8 mouse cellular contexts compared by ENCODE assay signal in the genomic region with DNA sequence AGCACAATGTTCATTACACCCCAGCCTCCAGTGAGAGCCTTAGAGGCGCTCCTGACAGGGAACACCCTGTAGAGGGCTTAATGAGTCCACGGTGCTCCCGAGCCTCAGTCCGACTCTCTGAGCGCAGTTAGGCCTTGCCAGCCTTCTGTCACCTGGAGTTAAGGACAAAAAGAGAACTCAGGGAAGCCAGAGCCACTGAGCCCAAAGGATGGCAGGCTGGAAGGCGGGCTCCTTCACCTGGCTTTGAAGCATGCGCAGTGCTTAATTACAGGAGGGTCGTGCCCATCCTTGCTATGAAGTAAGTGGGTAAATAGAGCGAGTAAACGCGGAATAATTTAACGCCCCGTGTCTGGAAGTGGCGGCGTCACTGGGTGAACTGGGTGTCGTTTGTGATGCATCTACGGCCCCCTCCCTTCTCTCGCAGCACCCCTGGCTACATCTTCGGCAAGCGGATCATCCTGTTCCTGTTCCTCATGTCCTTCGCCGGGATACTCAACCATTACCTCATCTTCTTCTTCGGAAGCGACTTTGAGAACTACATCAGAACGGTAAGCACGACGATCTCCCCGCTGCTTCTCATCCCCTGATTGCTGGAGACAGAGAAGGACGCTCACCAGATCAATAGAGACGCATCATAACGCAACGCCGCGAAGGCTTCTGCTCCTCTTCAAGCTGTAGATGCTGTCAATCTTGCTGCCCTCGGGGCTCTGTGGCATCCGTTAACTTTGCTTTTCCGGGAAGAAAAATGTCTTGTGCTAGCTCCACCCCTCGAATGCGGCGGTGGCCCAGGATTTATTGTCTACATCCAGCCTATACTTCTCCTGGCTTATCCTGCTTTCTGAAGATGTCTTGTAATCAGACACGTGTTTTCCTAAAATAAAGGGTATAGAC. TPM values are rescaled to one million over a fixed set of nuclear protein-coding genes. Genes with fewer than 3 reads are reported as not detected.
A peak's percentile ranks its signal among the peaks of the same experiment; 100 is the strongest.
DNase-seq lines count a peak whose midpoint lies in the region; ATAC-seq and TF ChIP-seq lines count a peak whose summit lies in the region.

No protein-coding gene starts in this region.

- whole genome bisulfite sequencing in embryonic facial prominence, embryonic 13.5 days, result 23% methylated on average over 41 of the region's 41 CpGs
- 20% methylated on average over 41 of the region's 41 CpGs for WGBS in intestine, embryonic 16.5 days
- 22% methylated on average over 41 of the region's 41 CpGs for WGBS in midbrain, embryonic 14.5 days

- no peak for TF ChIP-seq POLR2A in ES-Bruce4 (IDR thresholded peaks at IDR 0.05; ENCODE audit: insufficient read depth, low read length)

- H3K27me3 ChIP-seq in ES-Bruce4 (ENCODE audit: control insufficient read depth, insufficient read depth, low read length, poor library complexity, severe bottlenecking), result no peaks in the 10 kb centered on the region
- H3K27me3 ChIP-seq in embryonic facial prominence, embryonic 13.5 days, result no peaks in the 10 kb centered on the region
- peaks cover 6% of the 10 kb centered on the region; the same call in 1 of the 2 replicates for H3K27me3 ChIP-seq in intestine, embryonic 16.5 days (replicated peaks; ENCODE audit: control insufficient read depth, insufficient read depth, low read length)
- H3K27me3 ChIP-seq in midbrain, embryonic 14.5 days (ENCODE audit: control insufficient read depth, insufficient read depth, low read length), result no peaks in the 10 kb centered on the region

- no peaks in the 10 kb centered on the region for H3K36me3 ChIP-seq in ES-Bruce4 (ENCODE audit: control insufficient read depth, insufficient read depth, low read length, poor library complexity, severe bottlenecking)
- no peaks in the 10 kb centered on the region for H3K36me3 ChIP-seq in embryonic facial prominence, embryonic 13.5 days
- H3K36me3 ChIP-seq in intestine, embryonic 16.5 days (ENCODE audit: control insufficient read depth, insufficient read depth, low read length), result no peaks in the 10 kb centered on the region
- no peaks in the 10 kb centered on the region for H3K36me3 ChIP-seq in midbrain, embryonic 14.5 days (ENCODE audit: control insufficient read depth, insufficient read depth, low read length)

- H3K27ac ChIP-seq in ES-Bruce4 (ENCODE audit: insufficient read depth, low read length), result no peak overlapping the region
- H3K27ac ChIP-seq in embryonic facial prominence, embryonic 13.5 days, result no peak overlapping the region
- H3K27ac ChIP-seq in intestine, embryonic 16.5 days (ENCODE audit: low read length), result no peak overlapping the region
- H3K27ac ChIP-seq in midbrain, embryonic 14.5 days (replicated peaks; ENCODE audit: low read depth, low read length), result peak overlapping the region; percentile 55

- peak; percentile 33 to 39 for DNase-seq in frontal cortex, postnatal 36 days (ENCODE audit: low spot score in 2 of 2)
- no peak for DNase-seq in frontal cortex, postnatal 14 days (ENCODE audit: low spot score in 2 of 2)
- DNase-seq in midbrain, embryonic 14.5 days, result peak; percentile 71
- DNase-seq in ovary, adult 18-20 months (ENCODE audit: low spot score), result no peak
- DNase-seq in spleen, postnatal 4 days (ENCODE audit: low spot score in 2 of 2), result no peak

- no peaks in the 10 kb centered on the region for H3K9me3 ChIP-seq in ES-Bruce4 (replicated peaks; ENCODE audit: control insufficient read depth, insufficient read depth, low read length, poor library complexity, severe bottlenecking)
- 0 out of 2 replicates have a peak, but pooled peaks cover under 1% of the 10 kb centered on the region for H3K9me3 ChIP-seq in embryonic facial prominence, embryonic 13.5 days
- H3K9me3 ChIP-seq in intestine, embryonic 16.5 days (ENCODE audit: control insufficient read depth, low read length), result no peaks in the 10 kb centered on the region; the same call in 1 of the 2 replicates
- H3K9me3 ChIP-seq in midbrain, embryonic 14.5 days (ENCODE audit: control insufficient read depth, low read length), result no peaks in the 10 kb centered on the region

- TF ChIP-seq CTCF in ES-Bruce4 (IDR thresholded peaks at IDR 0.05; ENCODE audit: low read depth, low read length), result no peak

- peak overlapping the region; percentile 66 for H3K4me2 ChIP-seq in embryonic facial prominence, embryonic 13.5 days
- H3K4me2 ChIP-seq in intestine, embryonic 16.5 days (ENCODE audit: low read depth, low read length), result peak overlapping the region; percentile 59
- H3K4me2 ChIP-seq in midbrain, embryonic 14.5 days (ENCODE audit: low read length), result peak overlapping the region; percentile 58

- H3K9ac ChIP-seq in ES-Bruce4 (ENCODE audit: low read depth, poor library complexity, severe bottlenecking), result no peak overlapping the region
- peak overlapping the region; percentile 64 for H3K9ac ChIP-seq in embryonic facial prominence, embryonic 13.5 days
- H3K9ac ChIP-seq in intestine, embryonic 16.5 days (ENCODE audit: low read depth, low read length), result peak overlapping the region; percentile 52
- peak overlapping the region; percentile 47; the same call in 1 of the 2 replicates for H3K9ac ChIP-seq in midbrain, embryonic 14.5 days (replicated peaks; ENCODE audit: low read length)

- peak overlapping the region; percentile 44 for H3K4me3 ChIP-seq in ES-Bruce4 (ENCODE audit: low read depth, low read length)
- peak overlapping the region; percentile 39 for H3K4me3 ChIP-seq in embryonic facial prominence, embryonic 13.5 days
- H3K4me3 ChIP-seq in intestine, embryonic 16.5 days (ENCODE audit: low read length), result peak overlapping the region; percentile 40
- H3K4me3 ChIP-seq in midbrain, embryonic 14.5 days (replicated peaks; ENCODE audit: low read depth, low read length), result peak overlapping the region; percentile 32

- TF ChIP-seq EP300 in ES-Bruce4 (IDR thresholded peaks at IDR 0.05; ENCODE audit: insufficient read depth, low read depth, low read length), result no peak

- ATAC-seq in embryonic facial prominence, embryonic 13.5 days (ENCODE audit: insufficient number of reproducible peaks, insufficient read depth, low FRiP score, low TSS enrichment, low read depth), result no peak
- ATAC-seq in intestine, embryonic 16.5 days, result peak; percentile 58; the same call in 1 of the 2 replicates
- no peak for ATAC-seq in midbrain, embryonic 14.5 days (ENCODE audit: low FRiP score, low TSS enrichment)

- H3K4me1 ChIP-seq in ES-Bruce4 (ENCODE audit: control insufficient read depth, insufficient read depth, low read length), result no peaks in the 10 kb centered on the region
- 0 out of 2 replicates have a peak, but pooled peaks cover 4% of the 10 kb centered on the region for H3K4me1 ChIP-seq in embryonic facial prominence, embryonic 13.5 days
- peaks cover 7% of the 10 kb centered on the region; the same call in 1 of the 2 replicates for H3K4me1 ChIP-seq in intestine, embryonic 16.5 days (ENCODE audit: control insufficient read depth, insufficient read depth, low read length)
- H3K4me1 ChIP-seq in midbrain, embryonic 14.5 days (ENCODE audit: control insufficient read depth, insufficient read depth, low read length), result peaks cover 7% of the 10 kb centered on the region

RNA-seq across cellular contexts. Expression of a gene that starts 22.8 kb away (rescaled TPM):
- 1.2 TPM in 1 of 2 replicates, not detected in the other for polyA plus RNA-seq in ES-Bruce4 (2011; ENCODE audit: insufficient read depth, insufficient read length, low read depth, missing spikeins)
- polyA plus RNA-seq in embryonic facial prominence, embryonic 13.5 days (2015; fragmentation: Nextera tagmentation; extraction: Ambion mirVana), result 10.4 TPM in 2 replicates
- polyA plus RNA-seq in intestine, embryonic 16.5 days (2015; fragmentation: Nextera tagmentation; extraction: Ambion mirVana), result 11.2 and 11.4 TPM in 2 replicates
- polyA plus RNA-seq in midbrain, embryonic 14.5 days (2014; fragmentation: Nextera tagmentation; extraction: Ambion mirVana), result 10.9 and 12.2 TPM in 2 replicates

Comparison
In these comparisons a context has a peak if more than half of its experiments do, and no peak if none do; other contexts are left out.
1. DNase-seq: peak in frontal cortex, postnatal 36 days (2 of 2) and midbrain, embryonic 14.5 days (single experiment); none in frontal cortex, postnatal 14 days (0 of 2), ovary, adult 18-20 months (single experiment) and spleen, postnatal 4 days (0 of 2).
2. Peak in every context shown above with its lines, with median percentiles within 50 percentile points of each other: H3K4me3 ChIP-seq and H3K4me2 ChIP-seq.